Mouse (Mus musculus) cortical plate, adult 2 months (tissue): ENCODE measurements at regions not wholly inside any gene's neighbourhood (a gene's known extent, or its start where the extent isn't known, plus 50 kb on each side); places are given as distances from the start of the nearest gene placed in this dataset.

Experiments used
- CTCF ChIP-seq: fragments of 200-500 bp; IDR thresholded peaks from 2 replicates; pipeline ENCODE4 v1.5.1; 2011; ENCODE audit warnings: mild to moderate bottlenecking, control low read depth, low read length; ENCODE audit not compliant: insufficient read depth; ENCODE audit errors: extremely low read depth
- POLR2A ChIP-seq: fragments of 200-500 bp; IDR thresholded peaks from 2 replicates; pipeline ENCODE4 v1.6.1; 2011; ENCODE audit warnings: mild to moderate bottlenecking, low read length, control low read depth; ENCODE audit not compliant: insufficient read depth; ENCODE audit errors: extremely low read depth

DNA sequence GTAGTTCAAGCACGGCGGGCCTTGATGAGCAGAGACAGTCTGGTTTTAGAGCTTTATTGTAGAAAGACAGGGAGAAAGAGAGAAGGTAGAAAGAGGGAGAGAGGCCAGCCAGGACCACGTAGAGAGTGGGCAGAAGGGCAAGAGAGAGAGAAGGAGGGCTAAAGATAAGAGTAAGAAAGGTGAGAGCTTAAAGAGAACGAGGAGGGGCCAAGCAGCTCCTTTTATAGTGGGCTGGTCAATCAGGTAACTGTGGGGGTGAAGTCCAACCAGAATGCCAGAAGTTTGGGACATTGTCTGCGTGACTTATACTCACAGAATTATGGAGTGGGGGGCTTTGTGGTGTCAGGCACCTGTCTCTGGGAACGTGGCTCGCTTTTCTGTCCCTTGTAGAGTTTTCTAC, 96.7 kb upstream of the Cul1 start:
- TF ChIP-seq POLR2A: no peak
- no peak for TF ChIP-seq CTCF
